Mouse (Mus musculus): ENCODE results near the gene Ak6.

The Ak6 gene

GRCm38 (mm10) chr13:100659864-100660456 lies 9.2 kb downstream of the Ak6 start:
- CTCF ChIA-PET, result interaction anchor here (0.7 to 1.1 kb wide), 3 partner anchors 10 to 16 kb away, joined by 3 to 4 read pairs (median 3); no protein-coding TSS in a partner anchor

GRCm38 (mm10) chr13:100669291-100670022 lies 18.7 kb downstream of the Ak6 start, which contains the start of gene Ccdc125:
Ccdc125 (plus strand) TSS chr13:100669717.
- CTCF ChIA-PET, result interaction anchor here (0.6 kb wide), 1 partner anchor 118 kb away, joined by 7 read pairs; no protein-coding TSS in a partner anchor

GRCm38 (mm10) chr13:100670181-100670741 lies 19.5 kb downstream of the Ak6 start:
- CTCF ChIA-PET, result no interaction called here

- CTCF ChIA-PET, result interaction anchor here (0.6 kb wide), 1 partner anchor 13 kb away, joined by 3 read pairs; no protein-coding TSS in a partner anchor
Observed at GRCm38 (mm10) chr13:100675936-100676635, 25.3 kb downstream of the Ak6 start.

- CTCF ChIA-PET, result interaction anchor here (0.5 to 0.6 kb wide), 2 partner anchors 81 to 140 kb away, joined by 3 to 6 read pairs; no protein-coding TSS in a partner anchor
Observed at GRCm38 (mm10) chr13:100681615-100682014, 30.8 kb downstream of the Ak6 start.

GRCm38 (mm10) chr13:100682837-100683236 lies 32.1 kb downstream of the Ak6 start:
- CTCF ChIA-PET, result no interaction called here

GRCm38 (mm10) chr13:100684355-100684754 lies 33.6 kb downstream of the Ak6 start:
- CTCF ChIA-PET, result no interaction called here

- CTCF ChIA-PET, result no interaction called here
Observed at GRCm38 (mm10) chr13:100687513-100687912, 36.7 kb downstream of the Ak6 start.

GRCm38 (mm10) chr13:100697541-100697940 lies 46.8 kb downstream of the Ak6 start:
- CTCF ChIA-PET, result no interaction called here

- CTCF ChIA-PET, result no interaction called here
Observed at GRCm38 (mm10) chr13:100698866-100699265, 48.1 kb downstream of the Ak6 start.

GRCm38 (mm10) chr13:100703468-100703867 lies 52.7 kb downstream of the Ak6 start:
- CTCF ChIA-PET, result no interaction called here

- CTCF ChIA-PET, result interaction anchor here (0.6 kb wide), 1 partner anchor 28 kb away, joined by 5 read pairs; no protein-coding TSS in a partner anchor
Observed at GRCm38 (mm10) chr13:100706206-100706605, 55.4 kb downstream of the Ak6 start.

- CTCF ChIA-PET, result no interaction called here
Observed at GRCm38 (mm10) chr13:100715467-100715866, 64.7 kb downstream of the Ak6 start.
